Mouse (Mus musculus) liver, adult (tissue): ENCODE measurements around the gene Kcnh1.

ENCODE experiments used
- GATA4 ChIP-seq: IDR thresholded peaks from 2 replicates; pipeline ENCODE4 v1.6.1; 2014; ENCODE audit warnings: mild to moderate bottlenecking, low read length; ENCODE audit not compliant: insufficient replicate concordance

Kcnh1 gene

GRCm38 (mm10) chr1:192536440-192536839, 345.9 kb downstream of the Kcnh1 start:
- no peak for TF ChIP-seq GATA4

DNA sequence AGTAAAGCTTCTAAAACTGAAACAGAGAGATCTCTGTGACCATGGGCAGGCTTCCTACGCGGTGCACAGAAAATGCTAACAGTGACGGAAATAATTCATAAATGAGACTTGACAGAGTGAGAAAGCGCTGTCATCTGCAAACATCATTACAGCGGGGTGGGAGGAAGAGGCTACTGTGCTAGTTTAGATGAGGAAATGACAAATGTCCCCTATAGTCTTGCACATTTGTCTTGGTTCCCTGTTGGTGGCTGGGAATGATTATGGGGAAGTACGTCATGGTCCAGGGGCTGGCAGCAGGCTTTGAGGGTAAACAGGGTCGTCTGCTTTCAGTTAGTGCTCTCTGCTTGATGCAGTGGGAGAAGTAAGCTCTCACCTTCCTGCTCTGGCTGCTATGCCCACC, 346.6 kb downstream of the Kcnh1 start:
- TF ChIP-seq GATA4, result no peak

- no peak for TF ChIP-seq GATA4
Measured at GRCm38 (mm10) chr1:192542093-192542492, 351.5 kb downstream of the Kcnh1 start.

GRCm38 (mm10) chr1:192543686-192544085, 353.1 kb downstream of the Kcnh1 start:
- no peak for TF ChIP-seq GATA4

GRCm38 (mm10) chr1:192544091-192544490, 353.5 kb downstream of the Kcnh1 start:
- no peak for TF ChIP-seq GATA4

DNA sequence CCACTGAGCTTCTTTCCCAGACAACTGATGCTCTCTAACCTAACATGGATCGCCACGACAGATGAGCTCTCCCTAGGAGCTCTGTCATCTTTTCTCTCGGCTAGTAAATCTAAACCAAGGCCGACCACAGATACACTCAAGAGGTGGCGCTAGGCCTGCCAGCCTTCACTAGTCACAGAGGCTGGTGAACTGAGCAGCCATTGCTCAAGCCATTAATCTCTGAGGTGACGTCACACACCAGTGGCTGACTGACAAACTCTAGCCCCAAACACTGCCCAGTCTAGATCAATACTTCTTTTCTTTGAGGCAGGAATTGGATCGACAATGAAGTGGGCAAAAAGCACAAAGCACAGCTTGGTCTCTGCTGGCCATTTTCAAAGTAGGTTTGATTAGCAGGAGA, 354.3 kb downstream of the Kcnh1 start:
- TF ChIP-seq GATA4, result no peak

- no peak for TF ChIP-seq GATA4
Measured at GRCm38 (mm10) chr1:192546843-192547242, 356.3 kb downstream of the Kcnh1 start.

- TF ChIP-seq GATA4, result no peak
Measured at GRCm38 (mm10) chr1:192550561-192550960, 360.0 kb downstream of the Kcnh1 start.

GRCm38 (mm10) chr1:192555516-192555915, 364.9 kb downstream of the Kcnh1 start:
- no peak for TF ChIP-seq GATA4

DNA sequence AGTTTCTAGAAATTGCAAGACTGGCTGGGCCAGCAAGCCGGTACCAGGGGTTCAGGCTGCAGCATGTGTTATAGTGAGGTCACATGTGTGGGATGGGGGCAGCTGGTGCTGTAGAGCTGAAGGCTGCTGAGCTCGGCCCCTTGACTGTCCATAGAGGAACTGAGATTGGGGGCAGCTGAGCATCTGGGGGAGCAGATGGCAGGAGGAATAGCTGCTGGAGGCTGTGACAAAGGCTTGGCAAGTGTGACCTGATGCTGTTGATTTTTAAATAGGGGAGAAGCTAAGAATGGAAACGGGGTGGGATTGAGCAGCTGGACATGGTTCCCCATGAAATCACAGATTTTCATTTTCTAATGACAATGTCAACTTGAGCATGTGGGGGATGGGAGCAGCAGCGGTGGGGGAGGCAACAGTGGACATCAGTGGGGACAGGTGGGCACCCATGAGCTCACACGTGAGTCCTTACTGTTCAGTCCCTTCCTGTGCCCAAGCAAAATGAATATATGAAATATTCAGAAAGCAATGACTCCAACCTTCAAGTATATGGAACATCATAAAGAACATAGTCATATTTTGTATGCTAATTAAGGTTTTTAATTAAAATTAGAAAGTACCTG, 367.5 kb downstream of the Kcnh1 start:
- no peak for TF ChIP-seq GATA4

- no peak for TF ChIP-seq GATA4
Measured at GRCm38 (mm10) chr1:192559341-192559740, 368.8 kb downstream of the Kcnh1 start.
